Mouse (Mus musculus) cerebellum, adult 11 months (tissue): ENCODE measurements around the gene Gng10.

Experiments
- DNase-seq: peaks from one replicate; pipeline ENCODE4 v3.0.0; 2022

Gene Gng10

GRCm38 (mm10) chr4:59034918-59035785 lies at the start of gene Gng10:
Gene Gng10 (plus strand): TSS chr4:59035088.
- peak; percentile 54 for DNase-seq

- peak; percentile 51 for DNase-seq
These were observed 49.7 kb upstream of the Gng10 start for GRCm38 (mm10) chr4:58985157-58985648.

- peak; percentile 58 for DNase-seq
These were observed 48.2 kb upstream of the Gng10 start, which contains the start of gene Ptgr1 for GRCm38 (mm10) chr4:58986540-58987190. Gene Ptgr1 (minus strand): TSS chr4:58987119.

- DNase-seq: no peak
These were observed 45.5 kb upstream of the Gng10 start for GRCm38 (mm10) chr4:58989303-58989898.

GRCm38 (mm10) chr4:58990609-58991434 lies 44.1 kb upstream of the Gng10 start:
- no peak for DNase-seq

GRCm38 (mm10) chr4:58992195-58992594 lies 42.7 kb upstream of the Gng10 start:
- no peak for DNase-seq

GRCm38 (mm10) chr4:58994762-58995161 lies 40.1 kb upstream of the Gng10 start, which contains the start of gene Dnajc25:
Gene Dnajc25 (plus strand): TSS chr4:58995062.
- DNase-seq: no peak

- no peak for DNase-seq
These were observed 39.6 kb upstream of the Gng10 start for GRCm38 (mm10) chr4:58995251-58995693.

GRCm38 (mm10) chr4:58997081-58997480 lies 37.8 kb upstream of the Gng10 start:
- DNase-seq: no peak

GRCm38 (mm10) chr4:58998688-58999087 lies 36.2 kb upstream of the Gng10 start:
- no peak for DNase-seq

- DNase-seq: peak; percentile 54
These were observed 35.2 kb upstream of the Gng10 start for GRCm38 (mm10) chr4:58999686-59000085.

- DNase-seq: no peak
These were observed 34.3 kb upstream of the Gng10 start for GRCm38 (mm10) chr4:59000614-59001013.

- peak; percentile 88 for DNase-seq
These were observed 31.7 kb upstream of the Gng10 start, which contains the start of gene Gm20503 for GRCm38 (mm10) chr4:59002948-59003805. Gene Gm20503 (plus strand): TSS chr4:59003210.

GRCm38 (mm10) chr4:59003806-59004200 lies 31.1 kb upstream of the Gng10 start:
- no peak for DNase-seq

GRCm38 (mm10) chr4:59006211-59006610 lies 28.7 kb upstream of the Gng10 start:
- no peak for DNase-seq

- no peak for DNase-seq
These were observed 27.9 kb upstream of the Gng10 start for GRCm38 (mm10) chr4:59007016-59007415.

- no peak for DNase-seq
These were observed 26.9 kb upstream of the Gng10 start for GRCm38 (mm10) chr4:59007974-59008373.

- DNase-seq: no peak
These were observed 25.7 kb upstream of the Gng10 start for GRCm38 (mm10) chr4:59009186-59009585.

GRCm38 (mm10) chr4:59009696-59010095 lies 25.2 kb upstream of the Gng10 start:
- no peak for DNase-seq

- DNase-seq: no peak
These were observed 23.4 kb upstream of the Gng10 start for GRCm38 (mm10) chr4:59011446-59011845.

GRCm38 (mm10) chr4:59015181-59015580 lies 19.7 kb upstream of the Gng10 start:
- no peak for DNase-seq
